Mouse (Mus musculus) WW6 (cell line): ENCODE results near the gene Fetub.

Source experiments
- DNase-seq: peaks from one replicate; pipeline ENCODE4 v3.0.0-alpha.2; 2013; ENCODE audit warnings: low read depth, low spot score

Gene Fetub

DNA sequence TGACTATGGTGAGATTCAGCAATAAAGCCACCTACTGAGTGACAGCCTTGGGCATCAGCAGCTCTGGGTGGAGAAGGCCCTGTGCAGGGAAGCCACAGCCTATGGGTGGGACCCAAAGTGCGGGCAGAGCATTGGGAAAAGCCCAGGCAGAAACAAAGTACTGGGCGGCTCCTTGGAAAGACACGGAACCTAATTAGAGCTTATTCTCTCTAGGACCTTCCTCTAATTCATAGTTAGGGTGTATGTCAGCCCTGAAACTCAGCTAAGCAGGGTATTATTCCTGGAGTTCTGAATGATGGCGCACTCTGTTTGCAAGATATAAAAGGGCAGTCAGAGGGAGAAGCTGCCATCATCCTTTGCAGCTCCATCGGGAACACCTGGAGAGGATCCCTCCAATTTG lies at the start of gene Fetub:
TSS of gene Fetub (plus strand) at position 301 of the 400 bp plus-strand sequence.
- DNase-seq = no peak

DNA sequence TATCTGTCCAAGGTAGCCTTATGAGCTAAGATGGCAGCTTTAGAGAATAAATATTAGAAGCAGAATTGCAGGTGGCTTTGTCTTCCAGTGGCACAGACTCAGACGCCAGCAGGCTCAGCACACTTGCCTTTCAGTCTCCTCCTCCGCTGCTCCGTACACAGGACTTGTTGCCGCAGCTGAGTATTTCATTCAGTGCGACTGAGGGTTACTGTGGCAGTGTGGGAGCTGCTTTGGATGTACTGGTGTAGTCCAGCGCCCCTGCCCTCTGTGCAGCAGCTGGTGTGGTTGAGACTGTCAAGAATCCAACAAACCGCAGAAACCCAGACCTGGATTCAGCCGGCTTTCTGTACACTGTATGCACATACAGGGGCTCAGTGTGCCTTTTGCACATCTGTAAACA lies 45.7 kb upstream of the Fetub start:
- no peak for DNase-seq

DNA sequence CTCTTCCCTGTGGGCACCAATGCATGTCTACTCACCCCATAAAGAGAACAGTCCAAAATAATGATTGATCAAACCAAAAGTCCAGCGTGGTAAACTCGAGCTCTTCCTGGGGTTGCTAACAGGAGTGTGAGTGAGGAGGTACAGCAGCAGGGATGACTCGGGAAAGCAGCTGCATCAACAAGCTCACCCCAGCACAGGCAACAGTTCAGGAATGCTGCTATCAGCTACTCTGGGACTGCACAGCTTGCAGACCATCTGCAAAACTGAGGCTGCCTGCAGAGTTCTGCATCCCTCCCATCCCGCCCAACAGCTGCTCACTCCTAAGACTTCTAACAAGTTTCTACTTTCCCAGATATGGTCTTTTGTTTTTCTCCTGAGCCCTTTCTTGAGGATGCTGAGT lies 44.8 kb upstream of the Fetub start:
- DNase-seq = no peak

DNA sequence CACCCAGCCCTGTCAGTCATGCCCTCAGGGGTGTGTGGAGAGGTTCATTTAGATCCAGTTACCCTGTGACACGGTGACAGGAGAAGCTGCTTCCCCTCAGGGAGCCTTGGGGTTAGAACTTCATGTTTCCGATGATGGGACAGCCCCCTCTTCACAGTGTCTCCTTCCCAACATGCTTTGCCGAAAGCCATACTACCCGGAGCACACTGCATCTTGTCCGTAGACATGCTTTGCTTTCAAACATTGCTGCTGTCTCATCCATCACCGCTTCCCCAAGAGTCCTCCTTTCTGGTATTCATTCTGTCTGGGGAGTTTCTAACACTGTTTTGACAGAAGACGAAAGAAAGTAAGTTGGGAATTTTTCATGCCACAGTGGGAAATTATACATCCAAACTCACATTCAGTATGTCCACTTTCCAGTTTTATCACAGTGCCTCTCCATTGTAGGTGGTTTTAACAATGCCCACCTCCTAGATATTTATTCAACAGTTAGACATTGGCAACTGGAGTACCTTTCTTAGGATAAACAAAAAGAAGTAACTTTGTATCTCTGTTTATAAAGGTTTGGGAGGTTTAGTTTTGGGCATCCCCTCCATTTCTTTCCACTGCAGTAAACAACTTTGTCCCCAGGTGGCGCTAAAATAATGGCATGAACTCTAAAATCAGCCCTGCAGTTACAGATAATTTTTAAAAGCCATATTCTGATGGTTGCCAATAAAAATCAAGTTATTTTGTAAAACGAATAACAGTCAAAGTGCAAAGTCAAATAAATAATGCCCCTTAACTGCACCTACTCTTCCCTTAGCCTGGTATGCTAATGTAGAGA lies 41.7 kb upstream of the Fetub start:
- no peak for DNase-seq

DNA sequence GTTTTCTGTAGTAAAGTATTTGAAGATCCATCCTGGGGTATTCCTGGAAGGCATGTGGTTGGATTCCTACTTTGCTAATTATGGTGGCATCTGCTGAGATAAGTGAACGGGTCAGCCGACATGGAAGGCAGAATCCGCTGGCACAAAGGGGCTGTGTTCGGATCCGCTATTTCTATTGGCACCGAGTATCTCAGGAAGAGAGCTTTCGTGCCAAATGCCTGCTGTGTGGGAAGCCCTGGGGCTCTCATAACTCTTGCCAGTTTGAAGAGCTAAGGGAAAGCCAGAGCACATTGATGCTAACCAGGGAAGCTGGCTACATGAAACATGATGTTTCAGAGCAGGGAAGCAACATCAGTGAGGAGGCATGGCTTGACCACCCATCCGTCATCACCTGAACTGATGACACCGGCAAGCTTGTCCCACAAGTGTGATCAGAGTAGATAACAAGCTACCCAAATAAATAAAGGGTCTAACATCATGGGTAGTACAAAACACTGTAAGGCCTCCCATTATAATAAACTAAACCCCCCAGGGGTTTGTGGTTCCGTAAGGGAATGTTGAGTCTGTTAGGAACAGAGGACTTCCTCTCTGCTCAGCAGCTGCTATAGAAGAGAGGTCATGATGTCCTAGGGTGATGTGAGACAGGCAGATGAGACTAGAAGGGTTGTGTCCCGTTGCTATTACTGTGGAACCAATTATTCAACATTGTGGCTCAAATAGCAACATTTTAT lies 40.3 kb upstream of the Fetub start:
- DNase-seq = no peak

DNA sequence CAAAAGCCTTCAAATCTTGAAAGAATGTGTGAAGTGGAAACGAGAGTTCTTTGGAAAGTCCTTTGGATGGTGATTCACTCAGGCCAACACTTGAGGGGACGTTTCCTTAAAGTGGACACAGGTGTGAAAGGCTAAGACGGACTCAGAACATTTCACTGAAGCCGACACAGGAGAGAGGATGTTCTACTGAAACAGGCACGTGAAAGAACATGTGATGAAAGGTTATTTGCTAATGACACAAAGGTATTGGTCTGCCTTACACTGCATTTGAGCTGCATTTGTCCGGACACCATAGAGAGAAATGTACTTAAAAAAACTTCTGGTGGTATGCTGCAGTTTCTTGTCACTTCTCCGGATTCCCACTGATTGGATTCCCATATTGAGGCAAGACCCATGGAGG lies 39.4 kb upstream of the Fetub start:
- DNase-seq = no peak

DNA sequence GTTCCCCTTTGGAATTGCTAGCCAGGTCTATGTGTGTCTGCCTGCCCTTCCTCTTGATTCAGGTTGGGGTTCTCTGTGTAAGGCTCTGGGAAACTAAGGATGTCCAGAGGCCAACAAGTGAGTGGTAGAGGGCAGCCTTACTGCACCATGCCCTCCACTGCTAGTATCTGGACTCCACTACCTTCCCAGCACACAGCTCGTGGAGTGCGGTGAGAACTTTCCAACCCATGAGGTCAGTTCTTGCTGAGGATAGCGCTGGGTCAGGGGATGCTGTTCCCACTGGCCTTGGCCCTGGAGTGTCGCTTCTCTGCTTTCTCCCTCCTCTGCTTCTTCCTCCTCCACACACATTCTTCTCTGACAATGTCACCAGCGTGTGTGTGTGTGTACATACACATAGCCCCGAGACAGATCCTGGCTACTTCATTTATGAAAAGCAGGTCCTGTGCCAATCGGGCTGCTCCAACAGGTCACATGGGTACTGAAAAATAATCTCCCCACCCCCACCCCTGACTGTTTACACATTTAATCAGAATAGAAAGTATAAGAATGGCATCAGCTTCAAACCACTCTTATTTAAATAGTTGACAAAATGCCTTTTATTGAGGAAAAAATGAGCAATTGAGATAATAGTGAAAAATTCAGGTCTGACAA lies 38.1 kb upstream of the Fetub start:
- DNase-seq = no peak

DNA sequence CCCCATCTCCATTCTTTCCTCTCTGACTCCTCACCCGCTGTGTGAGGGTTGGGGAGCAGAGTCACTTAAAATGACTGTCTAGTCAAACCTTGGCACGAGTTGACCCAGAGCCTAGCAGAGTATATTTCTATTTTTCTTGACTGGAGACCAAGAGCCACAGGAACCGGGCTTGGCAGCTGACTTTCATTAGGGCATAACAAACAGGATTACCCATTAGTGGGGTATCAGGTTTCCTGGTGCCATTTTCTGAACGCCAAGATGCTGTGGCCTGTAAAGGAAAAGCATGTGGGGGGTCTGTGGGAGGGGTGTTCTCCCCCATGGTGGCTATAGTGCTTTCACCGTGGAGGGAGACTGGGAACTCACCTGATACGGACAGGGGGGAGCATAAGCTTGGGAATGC lies 37.2 kb upstream of the Fetub start:
- no peak for DNase-seq

DNA sequence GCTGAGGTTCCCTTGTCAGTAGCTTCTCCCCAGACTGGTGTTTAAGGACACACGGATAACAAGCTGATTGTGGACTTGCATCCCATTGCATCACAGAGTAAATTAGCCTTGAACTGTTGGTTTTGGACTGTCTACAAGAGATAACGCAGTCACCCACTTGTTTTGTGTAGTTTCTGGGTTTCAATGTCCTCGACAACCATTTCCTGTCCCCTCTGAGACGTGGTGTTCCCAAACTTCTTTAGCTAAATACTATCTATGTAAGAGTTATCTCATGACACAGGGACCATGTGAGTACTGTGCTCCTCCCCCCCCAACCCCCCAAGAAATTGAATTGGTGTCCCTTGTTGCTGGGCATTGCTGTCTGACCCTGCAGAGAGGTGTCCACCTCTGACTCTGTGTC lies 36.6 kb upstream of the Fetub start:
- DNase-seq = no peak

DNA sequence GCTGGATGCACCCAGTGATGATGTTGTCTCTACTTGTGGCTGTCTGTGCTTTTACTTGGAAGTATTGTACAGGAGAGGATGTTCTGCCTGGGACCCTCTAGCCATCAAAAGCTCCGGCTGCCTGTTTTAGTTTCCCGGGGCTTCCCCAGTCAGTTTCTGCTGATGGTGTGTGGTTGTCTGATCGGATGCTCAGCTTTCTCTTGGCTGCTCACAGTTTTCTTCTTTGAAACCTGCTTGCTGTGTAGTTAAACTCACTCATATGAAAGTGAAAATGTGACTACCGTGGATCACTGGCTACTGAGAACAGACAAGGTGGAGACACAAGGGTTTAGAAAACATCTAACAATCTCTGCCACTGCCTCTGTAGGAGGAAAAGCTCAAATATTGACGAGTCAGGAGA lies 34.7 kb upstream of the Fetub start:
- DNase-seq = no peak

DNA sequence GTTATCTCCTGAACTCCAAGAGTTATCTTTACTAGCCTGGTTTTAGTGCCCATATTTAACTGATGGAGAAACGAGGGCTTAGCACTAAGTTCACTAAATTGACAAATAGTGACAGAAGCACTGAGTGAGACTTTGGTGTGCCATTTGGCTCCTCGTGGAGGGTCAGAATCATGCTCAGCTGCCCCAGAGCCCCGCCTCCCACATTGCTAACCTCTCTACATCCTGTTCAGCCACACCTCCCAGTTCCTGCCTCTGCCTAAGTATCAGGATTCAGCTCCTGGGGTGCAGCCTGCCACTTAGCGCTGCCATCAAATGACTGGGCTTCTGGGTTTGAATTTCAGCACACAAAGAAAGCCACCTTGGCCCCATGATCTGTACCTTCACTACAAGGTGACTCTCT lies 32.8 kb upstream of the Fetub start:
- DNase-seq = no peak

DNA sequence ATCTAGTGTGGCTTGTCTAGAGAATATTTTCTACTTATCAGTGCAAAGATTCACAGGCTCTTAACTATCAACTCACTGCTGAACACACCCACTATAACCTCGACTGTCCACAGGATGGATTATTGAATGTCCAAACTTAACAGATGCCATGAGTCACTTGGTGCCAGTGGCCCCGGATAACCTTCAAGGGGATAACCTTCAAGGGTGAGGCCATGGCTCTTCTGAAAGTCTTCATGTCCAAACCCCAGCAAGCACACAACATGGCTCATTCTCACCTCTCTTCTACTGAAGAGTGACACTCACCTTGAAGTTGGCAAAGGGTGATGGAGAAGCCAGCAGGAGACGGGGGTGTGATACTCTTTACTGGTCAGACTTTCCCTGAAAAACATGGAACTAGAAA lies 31.4 kb upstream of the Fetub start:
- no peak for DNase-seq

DNA sequence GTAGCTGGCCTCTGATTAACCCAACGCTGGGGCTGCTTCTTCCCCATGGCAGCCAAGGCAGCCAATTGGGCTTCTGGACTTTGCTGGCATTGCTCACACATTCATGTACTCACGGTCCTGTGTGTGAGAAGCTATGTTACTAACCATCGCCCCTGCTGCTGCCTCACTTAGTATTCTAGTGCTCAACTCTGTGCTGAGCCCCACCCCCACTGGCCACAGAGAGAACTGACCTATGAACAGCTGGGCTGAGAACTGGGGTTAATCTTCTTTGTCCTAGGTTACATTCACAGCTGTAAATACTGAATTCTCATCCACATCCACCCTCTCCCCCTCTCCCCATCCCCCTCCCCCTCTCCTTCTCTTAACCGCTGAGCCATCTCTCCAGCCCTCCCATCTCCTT lies 29.3 kb upstream of the Fetub start:
- DNase-seq = no peak

DNA sequence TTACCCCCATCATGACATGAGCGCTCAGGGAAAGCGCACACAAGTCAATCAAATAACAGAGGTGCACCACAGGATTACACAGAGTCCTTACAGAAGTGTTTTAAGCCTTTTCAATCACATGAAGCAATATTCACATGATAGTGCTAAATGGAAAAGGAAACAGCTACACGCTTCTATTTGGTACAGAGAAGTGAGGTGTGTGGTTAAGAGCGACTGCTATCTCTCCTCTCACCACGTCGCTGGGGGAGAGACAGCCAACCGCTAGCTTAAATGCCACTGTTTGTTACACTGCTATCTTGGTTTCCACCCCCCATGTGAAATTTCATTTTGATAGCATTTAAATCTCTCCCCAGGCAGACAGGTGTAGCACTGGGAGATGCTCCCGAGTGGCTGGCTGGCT lies 28.4 kb upstream of the Fetub start:
- DNase-seq = no peak

DNA sequence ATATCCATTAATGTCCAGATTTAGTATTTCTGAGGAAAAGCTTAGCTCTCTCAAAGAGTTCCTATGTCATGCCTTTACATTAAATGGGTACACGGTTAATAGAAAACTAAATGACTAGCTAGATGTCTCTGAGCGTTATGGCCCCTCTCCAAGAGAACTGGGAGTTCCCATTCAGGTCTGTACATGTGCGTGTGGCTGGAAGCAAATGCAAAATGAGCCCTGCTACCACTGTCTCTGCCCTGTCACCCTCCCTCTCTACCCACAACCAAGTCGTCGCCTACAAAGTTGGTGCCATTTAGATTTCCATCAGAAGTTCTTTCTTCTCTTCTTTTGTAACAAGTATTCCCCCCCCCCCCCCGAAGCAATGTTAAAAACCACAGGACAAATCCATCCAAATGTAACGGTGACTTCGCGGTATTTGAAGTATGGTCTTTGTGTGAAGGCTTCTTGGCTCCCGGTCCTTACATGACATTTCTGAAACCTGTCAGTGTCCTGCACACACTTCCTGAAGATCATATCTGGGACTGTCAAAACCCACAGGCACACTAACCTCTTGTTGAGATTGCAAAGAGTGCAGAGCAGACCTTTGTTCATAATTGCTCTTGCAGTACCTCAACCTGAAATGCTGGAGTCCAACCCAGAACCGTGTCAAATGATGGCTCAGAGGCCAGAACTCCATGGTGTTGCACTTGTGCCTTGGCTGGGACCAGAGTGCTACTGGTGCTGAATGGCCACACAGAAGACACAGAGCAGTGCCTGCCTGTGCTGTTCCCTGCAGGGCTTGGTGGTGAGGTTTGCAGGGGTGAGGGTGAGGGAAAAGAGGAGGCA lies 27.2 kb upstream of the Fetub start, which contains the start of gene Ahsg:
TSS of gene Ahsg (plus strand) at position 595 of the 828 bp plus-strand sequence.
- no peak for DNase-seq

DNA sequence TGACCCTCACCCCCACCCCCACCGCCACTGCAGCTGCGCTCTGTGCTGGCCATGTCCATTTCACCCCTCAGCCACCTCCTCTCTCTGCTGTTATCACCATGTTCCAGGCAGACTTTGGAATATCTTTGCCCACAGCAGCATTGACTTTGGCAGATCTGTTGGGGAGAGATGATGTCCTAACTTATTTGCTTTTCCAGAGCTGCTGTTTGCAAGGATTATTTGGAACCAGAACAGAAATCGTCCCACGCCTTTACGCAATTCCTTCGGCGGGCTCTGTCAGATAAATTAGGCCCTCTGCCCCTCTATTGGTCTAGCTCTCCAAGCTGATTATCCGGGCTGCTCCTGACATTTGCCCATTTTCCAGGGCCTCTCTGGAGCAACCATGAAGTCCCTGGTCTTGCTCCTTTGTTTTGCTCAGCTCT lies 26.4 kb upstream of the Fetub start:
- DNase-seq = no peak

DNA sequence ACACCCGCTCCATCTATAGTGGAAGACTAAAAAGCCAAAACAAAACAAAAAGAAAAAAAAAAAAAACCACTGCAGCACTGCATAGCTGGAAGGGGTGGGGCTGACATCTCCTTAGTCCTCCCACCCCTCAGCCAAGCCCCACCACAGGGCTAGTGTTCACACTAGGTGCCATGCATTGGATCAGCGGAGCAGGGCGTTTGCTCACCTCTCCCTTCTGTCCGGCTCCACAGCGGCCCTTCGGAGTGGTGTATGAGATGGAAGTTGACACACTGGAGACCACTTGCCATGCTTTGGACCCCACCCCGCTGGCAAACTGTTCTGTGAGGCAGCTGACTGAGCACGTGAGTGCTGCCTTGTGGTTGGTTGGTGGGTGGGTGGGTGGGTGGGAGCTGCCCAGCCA lies 24.0 kb upstream of the Fetub start:
- no peak for DNase-seq

DNA sequence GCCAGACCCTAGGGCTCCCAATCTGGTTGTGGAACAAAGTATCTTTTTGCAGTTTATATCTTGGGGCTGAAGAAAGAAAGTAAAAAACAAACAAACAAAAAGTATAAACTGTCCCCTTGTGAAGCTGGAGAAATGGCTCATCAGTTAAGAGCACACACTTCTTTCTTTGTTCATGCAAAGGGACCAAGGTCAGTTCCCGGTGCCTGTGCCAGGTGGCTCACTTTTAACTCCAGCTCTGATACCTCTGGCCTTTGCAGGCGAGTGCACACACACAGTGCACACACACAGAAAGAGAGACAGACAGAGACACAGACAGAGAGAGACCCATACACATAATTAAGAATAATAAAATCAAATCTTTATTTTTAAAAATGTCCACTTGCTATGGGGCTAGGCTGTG lies 21.5 kb upstream of the Fetub start:
- DNase-seq = no peak

DNA sequence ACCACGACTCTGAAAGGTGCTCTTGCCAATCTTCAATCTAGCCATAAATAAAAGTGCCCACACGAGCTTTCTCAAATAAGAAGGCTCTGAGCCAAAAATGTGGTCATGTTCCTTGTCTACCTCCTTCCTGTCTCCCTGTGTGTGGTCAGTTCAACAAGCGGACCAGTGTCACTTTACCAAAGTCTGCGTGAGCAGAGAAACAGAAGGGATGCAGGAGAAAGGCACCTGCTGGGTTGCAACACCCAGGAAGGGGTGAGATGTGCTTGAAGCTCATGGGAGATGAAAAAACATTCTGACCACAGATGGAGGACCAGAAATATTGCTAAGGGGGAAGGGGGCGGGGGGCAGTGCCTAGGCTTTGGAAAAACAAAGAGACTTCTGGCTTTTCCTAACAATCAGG lies 18.8 kb upstream of the Fetub start:
- no peak for DNase-seq

DNA sequence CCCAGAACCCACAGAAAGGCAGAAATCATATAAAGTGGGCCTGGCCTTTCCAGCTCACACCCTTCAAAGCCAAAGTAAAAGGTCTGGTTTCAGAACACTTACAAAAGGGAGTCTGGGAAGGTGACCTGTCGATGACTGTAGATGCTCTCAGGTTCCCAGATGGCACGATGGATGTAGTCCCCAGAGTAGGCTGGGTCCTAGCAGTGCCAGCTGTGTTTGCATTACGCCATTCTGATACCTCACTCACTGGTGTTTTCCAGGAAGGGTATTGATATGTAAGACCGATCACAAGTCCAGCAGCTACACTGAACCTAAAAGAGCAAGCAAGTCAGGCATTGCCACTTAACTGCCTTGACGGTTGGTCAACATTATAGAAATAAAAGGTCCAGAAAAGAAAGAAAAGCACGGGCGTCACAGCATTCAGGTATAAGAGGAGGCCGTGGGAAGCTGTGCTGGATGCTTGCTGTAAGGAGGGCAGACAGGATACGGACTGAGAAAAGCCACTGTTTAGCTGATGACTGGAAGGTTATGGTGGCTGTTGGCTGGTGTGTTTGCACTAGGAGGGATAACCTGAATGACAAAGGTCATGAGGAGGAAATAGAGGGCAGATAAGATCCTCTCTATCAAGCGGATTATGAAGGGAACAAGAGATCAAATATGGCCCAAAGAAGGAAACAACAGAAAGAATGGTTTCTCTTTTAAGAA lies 18.1 kb upstream of the Fetub start:
- no peak for DNase-seq

DNA sequence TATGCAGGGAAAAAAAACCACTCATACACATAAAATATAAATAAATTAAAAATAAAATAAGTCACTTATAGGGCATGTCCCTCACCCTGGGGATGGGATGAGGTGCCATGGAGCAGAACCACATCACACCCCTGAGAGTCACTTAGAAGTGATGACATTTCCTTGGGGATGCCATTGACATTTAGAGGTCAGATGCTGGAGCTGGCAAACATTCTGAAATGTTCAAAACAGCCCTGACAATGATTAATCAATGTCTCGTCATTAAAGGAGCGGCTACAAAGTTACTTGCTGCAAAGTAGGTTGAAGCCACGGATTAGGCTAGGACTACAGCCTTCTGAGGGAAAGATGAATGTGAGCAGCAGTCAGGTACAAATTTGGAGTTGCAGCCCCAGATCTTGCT lies 16.8 kb upstream of the Fetub start:
- no peak for DNase-seq
